Mouse (Mus musculus): ENCODE results near the gene Mpv17l.

DNA sequence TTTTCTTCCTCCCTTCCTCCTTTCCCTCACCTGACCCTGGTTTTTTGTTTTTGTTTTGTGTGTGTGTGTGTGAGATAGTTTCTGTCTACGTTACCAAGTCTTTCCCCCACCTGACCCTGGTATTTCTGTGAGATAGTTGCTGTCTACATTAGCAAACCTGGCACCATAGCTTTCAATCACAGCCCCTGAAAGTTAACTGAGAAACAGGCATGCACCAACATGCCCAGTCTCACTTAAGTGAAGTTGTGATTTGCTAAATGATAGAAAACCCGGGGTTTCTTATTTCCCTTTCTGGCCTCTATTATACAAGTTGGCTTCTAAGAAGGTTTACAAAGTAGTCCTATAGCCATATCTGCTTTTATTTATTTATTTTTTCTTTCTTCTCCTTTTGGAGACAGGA lies 12.5 kb upstream of the Mpv17l start:
- TF ChIP-seq POLR2A (IDR thresholded peaks at IDR 0.05; ENCODE audit: borderline replicate concordance, low read depth, low read length) = no peak
- TF ChIP-seq CTCF (IDR thresholded peaks at IDR 0.05; ENCODE audit: low read depth, low read length) = no peak
